Mouse (Mus musculus): Measurements from ENCODE around the gene Eif4h. TPM values are rescaled to one million over a fixed set of nuclear protein-coding genes. Genes with fewer than 3 reads are reported as not detected.
A peak's percentile ranks its signal among the peaks of the same experiment; 100 is the strongest.

Gene Eif4h
- polyA plus RNA-seq, 1 experiment from 2014 or later, result 437 TPM

DNA sequence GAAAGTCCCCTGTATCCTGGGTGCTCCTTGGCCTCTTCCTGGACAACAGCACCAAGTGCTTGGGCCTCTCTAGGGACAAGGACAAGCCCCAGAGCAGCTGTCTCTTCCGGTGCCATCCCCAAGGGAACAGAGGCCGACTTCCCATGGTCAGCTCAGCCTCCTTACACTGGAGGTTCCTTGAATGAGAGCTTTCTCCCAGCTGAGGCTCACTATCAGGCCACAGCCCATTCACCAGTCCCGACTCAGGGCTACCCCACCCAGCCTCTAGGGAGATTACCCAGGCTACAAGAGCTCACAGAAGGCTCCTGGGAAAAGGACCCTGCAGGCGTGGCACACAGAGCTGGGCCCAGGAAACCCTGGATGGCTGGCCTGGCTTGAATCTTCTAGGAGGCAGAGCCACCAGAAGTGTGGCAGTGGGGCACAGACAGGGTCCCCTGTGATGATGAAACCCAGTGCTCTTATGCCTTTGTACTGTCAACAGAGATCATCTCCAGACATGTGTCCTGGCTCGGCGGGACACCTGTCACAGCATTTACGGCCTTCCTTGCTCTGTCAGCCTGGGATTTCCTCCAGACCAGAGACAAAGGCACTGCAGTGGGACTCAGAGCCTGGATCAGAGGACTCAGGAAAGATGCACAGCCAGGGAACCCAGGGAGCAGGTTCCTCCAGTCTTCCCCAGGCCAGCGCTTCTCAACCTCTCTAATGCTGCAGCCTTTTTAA is 39.7 kb upstream of the Eif4h start:
- no peak overlapping the region for H3K4me3 ChIP-seq (ENCODE audit: low read depth, low read length)
- H3K9me3 ChIP-seq (ENCODE audit: control insufficient read depth, low read length), result no peaks in the 10 kb centered on the region
- H3K9ac ChIP-seq (ENCODE audit: low read length), result no peak overlapping the region
- H3K4me2 ChIP-seq (ENCODE audit: low read length), result no peak overlapping the region
- whole genome bisulfite sequencing, result 53% methylated on average over 8 of the region's 8 CpGs
- no peaks in the 10 kb centered on the region for H3K36me3 ChIP-seq (ENCODE audit: control insufficient read depth, insufficient read depth, low read length)
- no peaks in the 10 kb centered on the region for H3K27me3 ChIP-seq (replicated peaks; ENCODE audit: control insufficient read depth, insufficient read depth, low read length)
- no peak overlapping the region for H3K27ac ChIP-seq (ENCODE audit: low read depth)
- DNase-seq (ENCODE audit: low spot score) (no peak), ATAC-seq (replicated peaks; ENCODE audit: low FRiP score, low TSS enrichment, low read depth) (no peak)
- peaks cover 40% of the 10 kb centered on the region for H3K4me1 ChIP-seq (replicated peaks; ENCODE audit: control insufficient read depth, insufficient read depth, low read length)

- H3K4me1 ChIP-seq (replicated peaks; ENCODE audit: control insufficient read depth, insufficient read depth, low read length), result peaks cover 40% of the 10 kb centered on the region
- 90% methylated on average over 3 of the region's 3 CpGs for WGBS
- no peaks in the 10 kb centered on the region for H3K27me3 ChIP-seq (replicated peaks; ENCODE audit: control insufficient read depth, insufficient read depth, low read length)
- H3K9me3 ChIP-seq (ENCODE audit: control insufficient read depth, low read length), result no peaks in the 10 kb centered on the region
- no peak overlapping the region for H3K9ac ChIP-seq (ENCODE audit: low read length)
- H3K4me2 ChIP-seq (ENCODE audit: low read length), result no peak overlapping the region
- H3K36me3 ChIP-seq (ENCODE audit: control insufficient read depth, insufficient read depth, low read length), result no peaks in the 10 kb centered on the region
- ATAC-seq (replicated peaks; ENCODE audit: low FRiP score, low TSS enrichment, low read depth) (no peak), DNase-seq (ENCODE audit: low spot score) (no peak)
- H3K27ac ChIP-seq (ENCODE audit: low read depth), result no peak overlapping the region
- H3K4me3 ChIP-seq (ENCODE audit: low read depth, low read length), result no peak overlapping the region
Observed at GRCm38 (mm10) chr5:134678031-134678430, 38.7 kb upstream of the Eif4h start.

GRCm38 (mm10) chr5:134677491-134677890 is 38.2 kb upstream of the Eif4h start:
- Histone ChIP-seq H3K4me1 (replicated peaks; ENCODE audit: control insufficient read depth, insufficient read depth, low read length) (peaks cover 40% of the 10 kb centered on the region), H3K4me3 (ENCODE audit: low read depth, low read length) (no peak overlapping the region), H3K9me3 (ENCODE audit: control insufficient read depth, low read length) (no peaks in the 10 kb centered on the region), H3K4me2 (ENCODE audit: low read length) (no peak overlapping the region), H3K27ac (ENCODE audit: low read depth) (no peak overlapping the region), H3K36me3 (ENCODE audit: control insufficient read depth, insufficient read depth, low read length) (0 out of 2 replicates have a peak, but pooled peaks cover 1% of the 10 kb centered on the region), H3K9ac (ENCODE audit: low read length) (no peak overlapping the region), H3K27me3 (replicated peaks; ENCODE audit: control insufficient read depth, insufficient read depth, low read length) (no peaks in the 10 kb centered on the region)
- no peak for DNase-seq (ENCODE audit: low spot score)
- WGBS, result 85% methylated on average over 5 of the region's 5 CpGs
- ATAC-seq (replicated peaks; ENCODE audit: low FRiP score, low TSS enrichment, low read depth), result no peak

DNA sequence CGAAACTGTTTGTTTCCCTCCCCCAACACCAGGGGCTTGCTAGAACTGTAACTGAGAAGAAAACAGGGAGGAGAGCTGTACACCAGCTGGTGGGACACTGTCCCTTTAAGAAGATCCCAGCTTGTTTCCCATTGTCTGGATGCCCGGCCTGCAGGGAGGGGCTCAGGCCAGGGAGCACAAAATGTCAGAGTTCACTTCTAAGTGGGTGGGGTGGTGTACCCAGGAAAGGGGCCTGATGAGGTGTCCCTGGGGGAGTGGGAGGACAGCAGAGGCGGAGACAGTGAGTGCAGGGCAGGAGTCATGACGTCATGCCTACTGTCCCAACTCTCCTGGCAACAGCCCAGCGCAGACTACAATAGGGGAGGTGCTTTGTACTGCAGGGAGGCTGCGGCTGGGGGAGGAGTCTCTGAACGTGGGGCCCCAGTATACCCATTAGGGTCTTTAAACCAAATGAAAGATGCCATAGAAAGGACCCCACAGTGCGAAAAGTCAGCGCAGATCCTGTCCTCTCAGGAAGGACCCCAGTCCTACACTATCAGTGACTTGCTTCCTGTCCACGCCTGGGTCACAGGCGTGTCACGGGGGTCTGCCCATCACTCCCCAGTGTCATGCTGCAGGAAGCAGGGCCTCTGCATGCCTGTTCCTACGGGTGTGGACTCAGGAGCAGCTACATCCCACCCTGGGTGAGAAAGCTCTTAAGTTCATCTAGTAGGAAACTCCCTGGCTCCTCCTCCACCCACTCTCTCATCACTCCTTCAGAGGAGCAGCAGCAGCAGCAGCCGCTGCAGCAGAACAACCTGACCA is 36.9 kb upstream of the Eif4h start:
- WGBS, result 1% methylated on average over 14 of the region's 14 CpGs
- peak; percentile 89 for ATAC-seq (replicated peaks; ENCODE audit: low FRiP score, low TSS enrichment, low read depth)
- Histone ChIP-seq H3K9ac (ENCODE audit: low read length) (peak overlapping the region; percentile 41), H3K4me2 (ENCODE audit: low read length) (peak overlapping the region; percentile 79), H3K27me3 (replicated peaks; ENCODE audit: control insufficient read depth, insufficient read depth, low read length) (no peaks in the 10 kb centered on the region), H3K4me1 (replicated peaks; ENCODE audit: control insufficient read depth, insufficient read depth, low read length) (peaks cover 40% of the 10 kb centered on the region), H3K36me3 (ENCODE audit: control insufficient read depth, insufficient read depth, low read length) (0 out of 2 replicates have a peak, but pooled peaks cover 6% of the 10 kb centered on the region), H3K27ac (ENCODE audit: low read depth) (peak overlapping the region; percentile 88), H3K4me3 (ENCODE audit: low read depth, low read length) (peak overlapping the region; percentile 38), H3K9me3 (ENCODE audit: control insufficient read depth, low read length) (no peaks in the 10 kb centered on the region)
- DNase-seq (ENCODE audit: low spot score), result peak; percentile 89

DNA sequence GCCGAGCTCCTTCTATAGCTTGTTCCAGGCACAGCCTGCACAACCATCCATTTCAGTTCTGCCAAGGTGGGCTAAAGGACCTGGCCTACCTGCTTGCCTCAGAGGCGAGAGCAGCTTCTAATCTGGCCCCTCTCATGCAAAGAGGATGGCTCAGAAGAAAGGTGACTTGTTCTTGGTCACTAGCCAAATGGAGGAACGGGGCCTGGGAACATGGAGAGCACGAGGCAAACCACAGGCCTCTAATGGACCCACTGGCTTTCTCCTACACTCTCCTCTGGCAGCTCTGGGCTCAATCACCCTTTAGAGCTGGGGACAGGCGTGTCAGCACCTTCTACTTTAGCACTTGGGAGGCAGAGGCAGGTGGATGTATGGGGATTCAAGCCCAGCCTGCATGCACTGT is 35.7 kb upstream of the Eif4h start:
- no peak overlapping the region for H3K4me2 ChIP-seq (ENCODE audit: low read length)
- no peaks in the 10 kb centered on the region for H3K9me3 ChIP-seq (ENCODE audit: control insufficient read depth, low read length)
- DNase-seq (ENCODE audit: low spot score) (no peak), ATAC-seq (replicated peaks; ENCODE audit: low FRiP score, low TSS enrichment, low read depth) (no peak)
- H3K9ac ChIP-seq (ENCODE audit: low read length), result no peak overlapping the region
- 70% methylated on average over 5 of the region's 5 CpGs for WGBS
- no peak overlapping the region for H3K27ac ChIP-seq (ENCODE audit: low read depth)
- H3K27me3 ChIP-seq (replicated peaks; ENCODE audit: control insufficient read depth, insufficient read depth, low read length), result no peaks in the 10 kb centered on the region
- H3K4me1 ChIP-seq (replicated peaks; ENCODE audit: control insufficient read depth, insufficient read depth, low read length), result peaks cover 30% of the 10 kb centered on the region
- H3K36me3 ChIP-seq (ENCODE audit: control insufficient read depth, insufficient read depth, low read length), result 0 out of 2 replicates have a peak, but pooled peaks cover 6% of the 10 kb centered on the region
- no peak overlapping the region for H3K4me3 ChIP-seq (ENCODE audit: low read depth, low read length)

DNA sequence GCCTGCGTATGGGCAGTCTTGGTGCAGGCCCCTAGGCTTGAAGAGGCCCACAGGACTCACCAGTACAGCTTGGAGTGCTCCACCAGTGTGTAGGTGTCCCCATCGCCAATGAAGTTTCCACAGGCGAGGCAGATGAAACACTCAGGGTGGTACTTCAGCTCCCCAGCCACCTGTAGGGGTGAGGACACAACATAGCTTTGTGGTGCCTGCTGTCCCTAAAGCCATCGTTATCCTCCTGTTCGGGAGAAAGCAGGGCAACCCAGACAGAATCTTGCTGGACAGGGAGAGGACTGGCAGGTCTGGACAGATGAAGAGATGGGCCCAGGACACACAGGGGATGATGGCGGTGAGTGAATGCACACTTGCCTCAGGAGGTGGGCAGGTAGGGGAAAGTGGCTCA is 33.3 kb upstream of the Eif4h start:
- Histone ChIP-seq H3K4me1 (replicated peaks; ENCODE audit: control insufficient read depth, insufficient read depth, low read length) (peaks cover 23% of the 10 kb centered on the region), H3K27me3 (replicated peaks; ENCODE audit: control insufficient read depth, insufficient read depth, low read length) (no peaks in the 10 kb centered on the region), H3K4me3 (ENCODE audit: low read depth, low read length) (no peak overlapping the region), H3K9me3 (ENCODE audit: control insufficient read depth, low read length) (no peaks in the 10 kb centered on the region), H3K9ac (ENCODE audit: low read length) (no peak overlapping the region), H3K27ac (ENCODE audit: low read depth) (no peak overlapping the region), H3K4me2 (ENCODE audit: low read length) (no peak overlapping the region), H3K36me3 (ENCODE audit: control insufficient read depth, insufficient read depth, low read length) (peaks cover 17% of the 10 kb centered on the region; the same call in 1 of the 2 replicates)
- ATAC-seq (replicated peaks; ENCODE audit: low FRiP score, low TSS enrichment, low read depth), result no peak
- 93% methylated on average over 6 of the region's 6 CpGs for WGBS
- no peak for DNase-seq (ENCODE audit: low spot score)

DNA sequence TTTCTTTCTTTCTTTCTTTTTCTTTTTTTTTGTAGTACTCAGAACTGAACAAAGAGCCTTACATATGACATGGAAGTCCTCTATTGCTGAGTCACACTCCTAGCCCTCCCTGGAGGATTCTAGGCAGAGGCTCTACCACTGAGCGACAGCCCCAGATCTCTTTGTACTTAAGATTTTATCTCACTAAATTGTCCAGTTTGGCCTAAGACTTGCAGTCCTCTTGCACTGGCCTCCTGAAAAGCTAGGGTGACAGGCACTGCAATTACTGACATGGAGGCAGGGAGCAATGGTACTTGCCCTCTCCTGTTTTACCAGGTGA is 32.9 kb upstream of the Eif4h start:
- ATAC-seq (replicated peaks; ENCODE audit: low FRiP score, low TSS enrichment, low read depth), result no peak
- Histone ChIP-seq H3K27ac (ENCODE audit: low read depth) (no peak overlapping the region), H3K4me2 (ENCODE audit: low read length) (no peak overlapping the region), H3K27me3 (replicated peaks; ENCODE audit: control insufficient read depth, insufficient read depth, low read length) (no peaks in the 10 kb centered on the region), H3K4me3 (ENCODE audit: low read depth, low read length) (no peak overlapping the region), H3K9ac (ENCODE audit: low read length) (no peak overlapping the region), H3K9me3 (ENCODE audit: control insufficient read depth, low read length) (no peaks in the 10 kb centered on the region), H3K36me3 (ENCODE audit: control insufficient read depth, insufficient read depth, low read length) (peaks cover 21% of the 10 kb centered on the region; the same call in 1 of the 2 replicates), H3K4me1 (replicated peaks; ENCODE audit: control insufficient read depth, insufficient read depth, low read length) (peaks cover 19% of the 10 kb centered on the region)
- 81% methylated on average over 1 of the region's 1 CpGs for WGBS
- no peak for DNase-seq (ENCODE audit: low spot score)

DNA sequence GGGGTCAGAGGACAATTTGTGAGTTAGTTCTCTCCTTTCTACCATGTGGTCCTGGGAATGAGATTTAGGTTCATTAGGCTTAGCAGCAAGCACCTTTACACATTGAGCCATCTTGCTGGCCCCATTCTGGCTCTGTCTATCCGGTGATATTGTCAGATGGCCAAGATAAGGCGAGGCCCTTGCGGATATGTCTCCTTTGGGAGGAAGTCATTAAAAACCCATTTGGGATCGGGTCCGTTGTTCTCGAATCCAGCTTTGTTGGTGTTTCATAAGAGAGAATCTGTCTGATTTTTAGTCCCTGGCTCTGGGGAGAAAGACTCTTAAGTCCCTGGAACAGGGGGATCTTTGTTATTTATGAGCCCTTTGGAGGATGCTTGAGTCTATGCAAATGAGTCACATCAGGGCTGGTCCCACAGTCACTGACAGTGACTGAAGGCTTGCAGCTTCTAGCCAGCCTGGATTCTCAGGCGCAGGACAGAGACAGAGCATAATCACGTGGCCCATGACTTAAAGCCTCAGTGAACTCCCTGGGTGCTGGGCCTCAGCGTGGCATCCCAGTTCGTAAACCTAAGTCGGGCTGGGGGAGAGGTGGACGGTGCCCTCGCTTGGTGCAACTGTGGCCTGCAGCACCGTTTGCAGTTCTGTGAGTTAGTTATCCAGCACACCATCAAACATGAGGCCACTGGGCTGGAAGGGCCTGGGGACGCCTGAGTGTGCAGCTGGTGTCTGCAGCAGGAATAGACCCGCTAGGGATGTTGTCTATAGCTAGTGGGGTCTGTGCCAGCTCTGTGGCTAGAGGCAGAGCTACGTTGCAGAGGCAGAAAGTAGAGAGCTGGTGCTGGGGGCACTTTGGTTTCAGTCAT is 32.3 kb upstream of the Eif4h start:
- no peak overlapping the region for H3K27ac ChIP-seq (ENCODE audit: low read depth)
- no peak for ATAC-seq (replicated peaks; ENCODE audit: low FRiP score, low TSS enrichment, low read depth)
- WGBS, result 73% methylated on average over 17 of the region's 17 CpGs

More for the DNA sequence above, 32.3 kb upstream of the Eif4h start:
- Histone ChIP-seq H3K4me1 (replicated peaks; ENCODE audit: control insufficient read depth, insufficient read depth, low read length) (peaks cover 13% of the 10 kb centered on the region), H3K4me2 (ENCODE audit: low read length) (no peak overlapping the region), H3K9ac (ENCODE audit: low read length) (no peak overlapping the region), H3K36me3 (ENCODE audit: control insufficient read depth, insufficient read depth, low read length) (peaks cover 21% of the 10 kb centered on the region; the same call in 1 of the 2 replicates), H3K9me3 (ENCODE audit: control insufficient read depth, low read length) (no peaks in the 10 kb centered on the region), H3K27me3 (replicated peaks; ENCODE audit: control insufficient read depth, insufficient read depth, low read length) (no peaks in the 10 kb centered on the region), H3K4me3 (ENCODE audit: low read depth, low read length) (no peak overlapping the region)
- DNase-seq (ENCODE audit: low spot score), result no peak
